Mouse (Mus musculus): ENCODE data around the gene Ces1g.

Gene Ces1g

DNA sequence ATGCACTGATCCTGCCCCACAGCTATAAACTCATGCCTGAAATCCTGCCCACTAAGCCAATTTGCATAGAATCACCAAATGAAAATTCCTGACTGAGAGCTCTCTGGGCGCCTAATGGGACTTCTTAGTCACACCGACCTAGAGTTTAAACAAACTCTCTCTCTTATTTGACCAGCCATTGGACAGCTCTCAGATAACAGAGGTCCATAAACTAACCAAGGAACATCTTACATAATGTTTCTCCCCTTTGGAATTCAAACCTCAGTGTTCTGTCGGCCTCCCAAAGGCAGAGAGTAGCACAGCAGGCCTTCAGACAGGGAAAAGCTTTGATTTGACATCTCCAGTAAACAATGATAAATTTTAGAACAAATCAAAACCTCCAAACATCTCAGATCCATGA, at the start of gene Ces1g:
Gene Ces1g, minus strand, starts transcription at position 102 of the 400 bp plus-strand sequence.
- DNase-seq (ENCODE audit: low spot score in 2 of 2), result no peak

DNA sequence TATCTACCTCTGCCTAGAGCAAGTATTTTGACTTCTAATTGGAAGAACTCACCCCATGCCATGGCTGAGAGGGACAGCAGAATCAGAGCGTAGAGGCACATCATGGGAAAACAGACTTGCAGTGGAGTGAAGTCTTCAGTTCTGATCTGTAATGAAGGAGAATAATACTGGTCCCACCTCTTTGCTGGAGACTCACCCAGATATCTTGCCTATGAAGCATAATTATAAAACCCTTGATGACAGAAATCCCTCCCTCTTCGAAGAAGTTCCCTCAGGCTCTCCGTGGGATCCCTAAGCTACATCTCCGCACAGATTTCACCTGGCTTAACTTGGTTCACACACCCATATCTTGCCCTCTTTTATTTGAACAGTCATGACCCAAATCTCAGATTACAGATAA, 42.5 kb upstream of the Ces1g start, which contains the start of gene Ces1h:
Gene Ces1h, minus strand, starts transcription at position 101 of the 400 bp plus-strand sequence.
- DNase-seq (ENCODE audit: low spot score in 2 of 2), result no peak

- no peak for DNase-seq (ENCODE audit: low spot score in 2 of 2)
These were observed 32.4 kb upstream of the Ces1g start for GRCm38 (mm10) chr8:93369481-93369880.

- DNase-seq (ENCODE audit: low spot score in 2 of 2), result no peak
These were observed 23.0 kb upstream of the Ces1g start for GRCm38 (mm10) chr8:93360113-93360512.

- DNase-seq (ENCODE audit: low spot score in 2 of 2), result no peak
These were observed 2.4 kb upstream of the Ces1g start for GRCm38 (mm10) chr8:93339531-93339930.

DNA sequence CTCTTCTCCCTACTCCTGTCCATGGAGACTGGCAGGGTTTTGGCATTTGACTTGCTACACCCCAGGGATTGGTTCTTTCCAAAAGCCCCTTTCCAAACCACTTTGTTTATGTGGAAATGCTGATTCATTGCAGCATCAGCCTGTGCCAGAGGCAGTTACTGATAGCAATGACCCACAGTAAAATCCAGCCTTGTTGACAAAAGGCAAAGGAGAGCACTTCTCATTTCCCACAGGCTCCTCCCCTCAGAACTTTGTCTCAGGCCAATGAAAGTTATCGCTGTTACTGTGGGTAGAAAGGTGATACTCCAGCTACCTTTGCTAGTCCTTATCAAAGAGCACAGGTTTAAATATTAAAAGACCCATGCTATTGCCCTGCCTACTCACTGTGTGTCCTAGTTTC, 4.4 kb downstream of the Ces1g start:
- no peak for DNase-seq (ENCODE audit: low spot score in 2 of 2)

DNA sequence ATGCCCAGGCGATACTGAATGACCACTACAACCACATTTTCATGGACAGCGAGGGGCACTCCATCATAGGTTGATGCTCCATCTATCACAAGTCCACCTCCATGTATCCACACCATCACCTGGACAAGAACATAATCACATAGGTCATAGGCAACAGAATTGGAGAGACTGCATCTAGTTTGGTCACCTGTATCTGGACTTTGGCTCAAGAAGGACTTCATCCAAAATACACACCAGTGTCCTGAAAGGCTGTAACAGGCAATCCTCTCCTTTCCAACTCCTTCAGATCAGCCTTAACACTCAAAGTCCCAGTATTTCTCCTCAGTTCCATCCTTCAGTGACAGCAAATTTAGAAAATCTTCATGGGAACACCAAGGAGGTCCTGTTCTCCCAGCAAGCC, 6.0 kb downstream of the Ces1g start:
- DNase-seq (ENCODE audit: low spot score in 2 of 2), result no peak

DNA sequence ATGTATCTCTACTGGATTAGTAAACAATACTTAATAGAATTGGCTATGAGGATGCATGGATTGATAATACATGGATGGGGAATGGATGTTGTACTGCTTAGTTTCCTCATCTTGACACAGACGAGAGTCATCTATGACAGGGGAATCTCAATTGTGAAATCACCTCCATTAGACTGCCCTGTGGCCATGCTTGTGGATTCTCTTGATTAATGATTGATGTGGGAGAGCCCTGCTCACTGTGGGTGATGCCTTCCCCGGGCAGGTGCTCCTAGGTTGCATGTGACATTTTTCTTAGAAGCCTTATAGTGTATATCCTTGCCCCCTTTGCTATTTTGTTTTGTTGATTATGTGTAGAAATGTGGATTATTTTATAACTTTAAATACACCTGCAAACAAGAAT, 12.0 kb downstream of the Ces1g start:
- no peak for DNase-seq (ENCODE audit: low spot score in 2 of 2)

DNA sequence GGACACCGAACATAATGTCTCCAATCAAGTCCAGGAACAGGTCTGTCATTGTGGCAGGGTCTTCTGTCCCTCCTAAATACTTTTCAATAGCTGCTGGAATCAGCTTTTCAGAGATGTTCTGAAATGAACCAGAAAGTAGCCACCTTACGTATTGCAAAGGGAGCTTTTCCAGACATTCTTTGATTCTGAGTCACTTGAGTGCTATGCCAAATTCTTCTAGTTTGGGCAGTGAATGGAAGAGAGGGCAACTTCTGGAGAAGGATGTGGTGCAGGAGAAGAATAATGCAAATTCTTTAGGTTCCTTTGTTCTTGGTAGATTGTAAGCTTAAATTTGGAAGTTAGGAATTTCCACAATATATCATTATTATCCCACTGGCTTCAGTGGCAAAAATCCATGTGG, 20.1 kb downstream of the Ces1g start:
- DNase-seq (ENCODE audit: low spot score in 2 of 2), result no peak

DNA sequence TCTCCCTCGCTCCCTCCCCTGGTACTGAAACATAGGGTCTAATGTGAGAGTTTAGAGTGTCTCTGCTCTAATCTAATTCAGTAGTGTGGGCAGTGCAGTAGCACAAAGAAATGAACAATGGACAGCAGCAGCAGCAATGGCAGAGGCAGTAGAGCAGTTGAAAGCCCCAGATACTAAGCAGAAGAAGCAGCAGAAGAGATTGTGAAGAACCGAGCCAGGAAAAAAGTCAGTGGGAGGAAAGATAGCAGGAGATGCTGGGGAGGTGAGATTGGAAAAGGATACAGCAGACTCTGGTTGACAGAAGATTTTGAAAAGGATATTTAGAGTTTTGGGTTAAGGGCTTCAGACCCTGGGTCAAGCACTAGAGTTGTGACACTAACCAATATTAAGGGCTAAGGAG, 21.6 kb downstream of the Ces1g start:
- DNase-seq (ENCODE audit: low spot score in 2 of 2), result no peak

GRCm38 (mm10) chr8:93283896-93284295, 53.2 kb downstream of the Ces1g start:
- DNase-seq (ENCODE audit: low spot score in 2 of 2), result no peak

GRCm38 (mm10) chr8:93282349-93282748, 54.8 kb downstream of the Ces1g start:
- no peak for DNase-seq (ENCODE audit: low spot score in 2 of 2)

GRCm38 (mm10) chr8:93279556-93279955, 57.6 kb downstream of the Ces1g start, which contains the start of gene Ces1f:
Gene Ces1f, minus strand, starts transcription at chr8:93279747.
- no peak for DNase-seq (ENCODE audit: low spot score in 2 of 2)

DNA sequence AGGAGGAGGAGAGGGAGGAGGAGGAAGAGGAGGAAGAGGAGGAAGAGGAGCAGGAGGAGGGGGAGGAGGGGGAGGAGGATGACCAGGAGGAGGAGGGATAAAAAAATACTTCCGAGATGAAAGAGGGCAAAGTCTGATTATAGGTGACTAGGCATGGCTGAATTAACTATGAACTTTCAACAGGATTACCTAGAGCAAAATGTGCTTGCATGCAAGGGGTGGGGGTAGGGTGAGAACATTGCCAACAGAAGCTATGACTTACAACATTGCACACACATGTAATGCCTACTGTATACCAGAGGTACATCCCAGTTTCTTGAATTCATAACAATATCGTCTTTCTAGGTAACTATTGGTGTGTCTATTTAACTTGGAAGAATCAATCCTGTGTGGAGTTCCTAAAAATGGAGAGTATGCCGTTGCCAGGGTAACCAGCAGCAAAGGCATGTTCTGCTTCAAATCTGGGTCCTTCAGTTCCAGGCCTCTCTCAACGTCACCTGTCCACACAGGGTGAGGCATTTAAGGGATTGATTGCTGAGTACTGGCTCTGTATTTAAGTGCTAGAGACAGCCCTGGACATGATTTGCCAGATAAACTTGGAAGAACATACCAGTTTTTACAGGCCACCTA, 58.8 kb downstream of the Ces1g start:
- DNase-seq (ENCODE audit: low spot score in 2 of 2), result no peak

- DNase-seq (ENCODE audit: low spot score in 2 of 2), result no peak
These were observed 62.5 kb downstream of the Ces1g start for GRCm38 (mm10) chr8:93274609-93275008.

- DNase-seq (ENCODE audit: low spot score in 2 of 2), result no peak
These were observed 63.8 kb downstream of the Ces1g start for GRCm38 (mm10) chr8:93273321-93273720.

GRCm38 (mm10) chr8:93272686-93273085, 64.4 kb downstream of the Ces1g start:
- no peak for DNase-seq (ENCODE audit: low spot score in 2 of 2)

DNA sequence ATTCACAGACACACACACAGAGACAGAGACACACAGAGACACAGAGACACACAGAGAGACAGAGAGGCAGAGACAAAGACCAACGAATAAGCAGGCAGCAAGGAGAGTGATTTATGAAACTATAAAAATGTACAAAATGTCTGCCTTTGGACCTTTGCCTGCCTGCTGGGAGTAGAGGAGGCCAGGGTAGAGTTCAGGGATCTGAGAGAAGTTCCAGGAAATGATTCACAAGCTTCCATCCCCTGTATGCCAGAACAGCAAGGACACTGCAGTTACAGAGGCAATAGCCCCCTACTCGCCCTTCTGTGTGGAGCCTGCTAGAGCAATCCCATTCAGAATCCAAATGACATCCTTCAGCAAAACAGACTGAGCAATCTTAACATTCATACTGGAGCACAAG, 75.7 kb downstream of the Ces1g start:
- no peak for DNase-seq (ENCODE audit: low spot score in 2 of 2)

- DNase-seq (ENCODE audit: low spot score in 2 of 2), result no peak
These were observed 84.6 kb downstream of the Ces1g start for GRCm38 (mm10) chr8:93252400-93252925.
